30 mouse cellular contexts compared by ENCODE assay signal in the genomic region with DNA sequence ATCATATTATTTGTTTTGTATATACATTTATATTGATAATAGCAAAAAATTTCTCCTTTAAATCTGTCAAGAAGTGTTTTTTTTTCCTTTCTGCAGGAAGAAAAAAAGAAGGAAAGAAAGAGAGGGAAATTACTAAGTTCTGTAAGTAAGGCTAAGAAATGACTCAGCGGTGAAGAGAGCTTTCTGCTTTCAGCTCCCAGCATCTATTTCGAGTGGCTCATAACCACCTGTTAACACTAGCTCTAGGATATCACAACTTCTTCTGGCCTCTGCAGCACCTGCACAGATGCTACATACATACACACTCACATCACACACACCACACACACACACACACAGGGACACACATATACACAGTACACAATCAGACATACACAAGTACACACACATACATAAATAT.
"Had no signal": no experiment of that assay in that cellular context is flagged by ENCODE, and none has a peak within 500 bp of the region (broad histone marks: within the 10 kb centered on the region; RNA-seq: fewer than 3 reads in every experiment).

No protein-coding gene starts in this region.

- H3K9me3 ChIP-seq: limb, embryonic 10.5 days; limb, embryonic 12.5 days; limb, embryonic 13.5 days; limb, embryonic 15.5 days; liver, embryonic 12.5 days; liver, embryonic 13.5 days; liver, embryonic 15.5 days; lung, embryonic 15.5 days; megakaryocyte, embryonic 14.5 days; midbrain, embryonic 10.5 days; midbrain, embryonic 12.5 days; midbrain, embryonic 13.5 days; midbrain, embryonic 15.5 days; neural tube, embryonic 12.5 days had no signal

- H3K36me3 ChIP-seq: limb, embryonic 10.5 days; limb, embryonic 12.5 days; limb, embryonic 13.5 days; limb, embryonic 15.5 days; liver, embryonic 12.5 days; liver, embryonic 13.5 days; liver, embryonic 15.5 days; lung, embryonic 15.5 days; midbrain, embryonic 10.5 days; midbrain, embryonic 12.5 days; midbrain, embryonic 13.5 days; midbrain, embryonic 15.5 days; neural tube, embryonic 12.5 days had no signal

- H3K27ac ChIP-seq: limb, embryonic 10.5 days; limb, embryonic 12.5 days; limb, embryonic 13.5 days; limb, embryonic 15.5 days; liver, embryonic 12.5 days; liver, embryonic 13.5 days; liver, embryonic 14.5 days; liver, embryonic 15.5 days; lung, embryonic 15.5 days; macrophage; midbrain, embryonic 10.5 days; midbrain, embryonic 12.5 days; midbrain, embryonic 13.5 days; midbrain, embryonic 15.5 days; neural tube, embryonic 12.5 days had no signal

- H3K4me2 ChIP-seq: limb, embryonic 12.5 days; limb, embryonic 13.5 days; limb, embryonic 15.5 days; liver, embryonic 11.5 days; liver, embryonic 12.5 days; liver, embryonic 13.5 days; liver, embryonic 15.5 days; lung, embryonic 14.5 days; lung, embryonic 15.5 days; midbrain, embryonic 11.5 days; midbrain, embryonic 12.5 days; midbrain, embryonic 13.5 days; midbrain, embryonic 15.5 days; neural tube, embryonic 12.5 days had no signal

- H3K4me1 ChIP-seq: lung, embryonic 15.5 days; midbrain, embryonic 13.5 days; midbrain, embryonic 15.5 days; neural tube, embryonic 12.5 days had no signal

- H3K9ac ChIP-seq: limb, embryonic 12.5 days; limb, embryonic 13.5 days; limb, embryonic 15.5 days; liver, embryonic 12.5 days; liver, embryonic 13.5 days; liver, embryonic 14.5 days; liver, embryonic 15.5 days; liver, postnatal 0 days; lung, embryonic 14.5 days; lung, embryonic 15.5 days; midbrain, embryonic 12.5 days; midbrain, embryonic 13.5 days; midbrain, embryonic 15.5 days; neural tube, embryonic 12.5 days had no signal

- DNase-seq: left cerebral cortex, postnatal 4 days; liver; liver, embryonic 13.5 days; liver, postnatal 0 days; lung, adult 18-20 months; lung, adult 2 months; lung, embryonic 14.5 days; lung, postnatal 10 days; lung, postnatal 14 days; lung, postnatal 36 days; lung, postnatal 4 days; midbrain, embryonic 14.5 days had no signal

- H3K27me3 ChIP-seq: limb, embryonic 12.5 days; limb, embryonic 13.5 days; limb, embryonic 15.5 days; liver, embryonic 12.5 days; liver, embryonic 13.5 days; liver, embryonic 15.5 days; lung, embryonic 15.5 days; midbrain, embryonic 12.5 days; midbrain, embryonic 13.5 days; midbrain, embryonic 15.5 days; neural tube, embryonic 12.5 days had no signal

- H3K4me3 ChIP-seq: limb, embryonic 10.5 days; limb, embryonic 12.5 days; limb, embryonic 13.5 days; limb, embryonic 15.5 days; liver, embryonic 12.5 days; liver, embryonic 13.5 days; liver, embryonic 15.5 days; lung, embryonic 15.5 days; megakaryocyte, embryonic 14.5 days; midbrain, embryonic 10.5 days; midbrain, embryonic 12.5 days; midbrain, embryonic 13.5 days; midbrain, embryonic 15.5 days; myocyte; neural tube, embryonic 12.5 days had no signal
